Mouse (Mus musculus) hindlimb bud, embryonic 11.5 days (tissue): ENCODE measurements around the gene Os9.

Source experiments
- DNase-seq: peaks from one replicate; pipeline ENCODE4 v3.0.0-alpha.2; 2012; ENCODE audit warnings: low read depth, low spot score; ENCODE audit errors: extremely low spot score

Os9 gene

GRCm38 (mm10) chr10:127120301-127121065 is 448 bp downstream of the Os9 start:
- DNase-seq: no peak

- no peak for DNase-seq
Measured at GRCm38 (mm10) chr10:127119229-127119628, 1.7 kb downstream of the Os9 start.

GRCm38 (mm10) chr10:127118470-127118869 is 2.5 kb downstream of the Os9 start:
- no peak for DNase-seq

- DNase-seq: no peak
Measured at GRCm38 (mm10) chr10:127115068-127115467, 5.9 kb downstream of the Os9 start.

GRCm38 (mm10) chr10:127114408-127114807 is 6.5 kb downstream of the Os9 start:
- no peak for DNase-seq

GRCm38 (mm10) chr10:127111001-127111887 is 9.7 kb downstream of the Os9 start:
- DNase-seq: no peak

GRCm38 (mm10) chr10:127108262-127108583 is 12.7 kb downstream of the Os9 start:
- DNase-seq: no peak

- DNase-seq: no peak
Measured at GRCm38 (mm10) chr10:127107563-127108261, 13.2 kb downstream of the Os9 start.

- no peak for DNase-seq
Measured at GRCm38 (mm10) chr10:127103631-127104030, 17.3 kb downstream of the Os9 start.

- DNase-seq: no peak
Measured at GRCm38 (mm10) chr10:127101151-127101550, 19.8 kb downstream of the Os9 start.

GRCm38 (mm10) chr10:127100414-127100813 is 20.5 kb downstream of the Os9 start:
- no peak for DNase-seq

GRCm38 (mm10) chr10:127099868-127100267 is 21.1 kb downstream of the Os9 start:
- no peak for DNase-seq

GRCm38 (mm10) chr10:127099191-127099590 is 21.7 kb downstream of the Os9 start:
- DNase-seq: no peak

GRCm38 (mm10) chr10:127098514-127098913 is 22.4 kb downstream of the Os9 start:
- DNase-seq: no peak

- no peak for DNase-seq
Measured at GRCm38 (mm10) chr10:127094382-127094802, 26.5 kb downstream of the Os9 start.

GRCm38 (mm10) chr10:127092742-127093141 is 28.2 kb downstream of the Os9 start:
- no peak for DNase-seq

- DNase-seq: no peak
Measured at GRCm38 (mm10) chr10:127091507-127092396, 29.2 kb downstream of the Os9 start.

GRCm38 (mm10) chr10:127090560-127091411 is 30.1 kb downstream of the Os9 start:
- DNase-seq: no peak

GRCm38 (mm10) chr10:127085633-127086032 is 35.3 kb downstream of the Os9 start:
- DNase-seq: no peak

- DNase-seq: no peak
Measured at GRCm38 (mm10) chr10:127085052-127085451, 35.9 kb downstream of the Os9 start.
